Mouse (Mus musculus): Measurements from ENCODE around the gene Cdiptos.

The Cdiptos gene

DNA sequence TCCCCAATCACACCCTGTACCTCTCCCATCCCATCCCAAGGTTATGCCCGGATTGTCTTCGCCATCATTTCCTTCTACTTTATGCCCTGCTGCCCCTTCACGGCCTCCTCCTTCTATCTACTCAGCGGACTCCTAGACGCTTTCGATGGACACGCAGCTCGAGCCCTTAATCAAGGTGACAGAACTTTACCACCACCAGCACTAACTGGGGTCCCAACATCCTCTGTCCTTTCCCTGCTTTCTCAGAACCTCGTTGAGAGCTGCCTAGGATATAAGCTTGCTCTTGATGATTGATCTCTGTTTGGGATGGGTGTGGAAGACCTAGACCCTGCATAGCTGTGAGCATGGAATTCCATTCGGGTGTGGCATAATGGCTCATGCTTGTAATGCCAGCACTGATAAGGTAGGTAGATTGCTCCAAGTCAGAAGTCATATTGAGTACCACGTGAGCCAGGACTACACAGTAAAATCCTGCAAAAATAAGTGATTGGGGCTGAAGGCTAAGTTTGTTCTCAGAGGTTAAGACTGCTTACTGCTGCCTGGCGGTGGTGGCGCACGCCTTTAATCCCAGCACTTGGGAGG, 1.1 kb upstream of the Cdiptos start:
- DNase-seq (ENCODE audit: low read depth, low spot score): no peak

DNA sequence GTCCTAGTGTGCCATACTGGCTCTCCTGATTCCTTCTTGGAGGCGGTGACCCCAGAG, 177 bp downstream of the Cdiptos start, which contains the start of gene Cdipt:
Gene Cdipt (plus strand): TSS at position 22 of the 57 bp plus-strand sequence.
- no peak for DNase-seq (ENCODE audit: low read depth, low spot score)

DNA sequence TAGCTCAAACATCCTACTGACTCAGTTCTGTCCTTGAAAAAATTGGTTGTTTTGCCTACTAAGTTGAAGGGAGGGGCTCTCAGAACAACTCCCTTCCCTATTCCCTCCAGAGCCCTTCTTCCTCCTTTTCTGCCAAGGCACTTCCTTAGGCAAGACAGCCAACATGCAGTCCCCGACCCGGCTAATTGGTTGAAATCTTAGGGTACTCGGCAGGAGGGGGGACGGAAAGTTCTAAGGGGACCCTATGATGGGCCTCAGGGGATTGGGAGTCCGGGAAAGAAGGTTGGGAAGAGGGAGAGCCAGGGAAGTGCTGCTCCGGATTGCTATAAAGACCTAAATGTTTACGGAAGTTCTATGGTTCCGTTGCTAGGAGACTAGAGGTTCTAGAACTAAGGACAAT, 405 bp downstream of the Cdiptos start:
- no peak for DNase-seq (ENCODE audit: low read depth, low spot score)

DNA sequence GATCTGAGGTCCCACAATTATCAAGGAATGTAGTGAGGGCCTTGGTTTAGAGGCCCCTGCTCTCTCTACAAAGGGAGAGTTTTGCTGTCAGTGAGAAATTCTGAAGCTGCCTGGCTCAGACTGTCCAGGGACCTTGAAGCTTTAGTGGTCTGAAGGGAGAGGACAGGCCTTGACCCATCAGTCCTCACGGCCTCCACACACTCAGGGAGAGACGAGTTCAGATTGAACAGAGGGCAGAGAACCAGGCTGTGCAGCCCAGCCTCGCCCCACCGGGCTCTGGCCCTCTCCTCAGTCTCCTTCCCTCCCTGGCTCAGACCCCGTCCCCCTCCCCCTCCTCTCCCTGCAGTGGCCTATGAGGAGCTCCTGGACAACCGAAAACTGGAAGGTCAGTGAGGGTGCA, 8.5 kb downstream of the Cdiptos start:
- no peak for DNase-seq (ENCODE audit: low read depth, low spot score)

DNA sequence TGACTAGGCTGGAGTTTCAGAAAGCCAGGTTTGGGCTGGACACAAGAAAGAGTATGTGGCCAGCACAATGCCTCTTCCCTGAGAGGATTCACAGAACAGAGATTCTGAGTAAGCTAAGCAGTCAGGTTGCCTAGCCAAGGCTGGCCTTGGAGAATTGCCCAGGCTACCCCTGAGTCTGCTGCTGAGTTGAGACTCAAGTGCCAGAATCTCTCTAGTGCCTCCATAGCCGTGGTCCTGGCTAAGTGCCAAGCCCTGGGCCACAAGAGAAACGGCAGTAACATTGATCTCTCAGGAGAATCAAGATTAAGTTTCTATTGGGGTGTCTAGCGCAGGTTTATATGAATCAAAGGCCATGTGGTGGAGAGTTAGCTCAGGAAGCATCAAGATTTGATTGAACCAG, 10.3 kb downstream of the Cdiptos start:
- DNase-seq (ENCODE audit: low read depth, low spot score): no peak

DNA sequence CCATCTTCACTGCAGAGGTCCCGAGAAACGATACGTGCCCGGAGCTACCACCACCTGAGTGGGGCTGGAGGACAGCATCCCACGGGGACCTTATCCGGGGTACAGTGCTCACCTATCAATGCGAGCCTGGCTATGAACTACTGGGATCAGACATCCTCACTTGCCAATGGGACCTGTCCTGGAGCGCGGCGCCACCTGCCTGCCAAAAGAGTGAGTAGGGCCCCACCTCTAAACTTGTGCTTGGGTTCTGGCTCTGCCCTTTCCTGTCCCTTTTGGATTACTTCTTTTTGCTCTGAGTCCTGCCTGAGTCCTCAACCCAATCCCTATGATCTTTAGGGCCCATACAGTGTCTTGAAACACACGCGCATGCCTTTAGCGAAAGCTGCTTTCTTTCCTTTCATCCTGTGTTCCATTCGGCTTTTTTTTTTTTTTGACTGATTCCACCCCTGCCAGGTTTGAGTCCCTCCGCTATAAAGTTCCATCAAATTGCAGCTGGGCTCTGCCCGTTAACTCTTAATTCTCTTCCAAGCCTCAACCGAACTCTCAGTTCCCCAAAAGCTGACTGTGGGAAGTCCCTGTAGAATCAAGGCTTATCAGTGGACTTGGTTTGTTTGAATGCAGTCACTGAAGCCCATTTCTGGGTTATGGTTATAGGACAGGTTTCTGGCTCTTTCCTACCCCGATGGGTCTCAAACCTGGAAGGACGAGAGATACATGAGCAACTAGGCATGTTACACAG, 12.2 kb downstream of the Cdiptos start:
- DNase-seq (ENCODE audit: low read depth, low spot score): no peak

DNA sequence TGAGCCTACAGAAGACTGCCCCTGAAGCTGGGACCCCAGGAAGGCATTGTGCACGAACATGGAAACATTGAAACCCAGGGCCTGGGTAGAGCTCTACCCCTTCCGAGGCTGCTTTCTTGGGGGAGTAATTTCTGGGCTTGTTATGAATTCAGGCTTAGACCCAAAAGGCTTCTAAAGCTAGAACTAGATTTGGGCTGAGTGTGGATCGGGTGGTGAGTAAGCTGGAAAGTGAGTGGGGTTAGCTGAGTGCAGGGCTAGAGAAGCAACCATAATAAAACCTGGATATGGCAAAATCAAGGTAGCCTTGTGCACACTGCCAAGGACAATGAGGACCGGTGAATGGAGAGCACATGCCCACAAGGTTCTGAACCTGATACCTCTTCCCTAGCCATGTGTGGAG, 13.9 kb downstream of the Cdiptos start:
- no peak for DNase-seq (ENCODE audit: low read depth, low spot score)

DNA sequence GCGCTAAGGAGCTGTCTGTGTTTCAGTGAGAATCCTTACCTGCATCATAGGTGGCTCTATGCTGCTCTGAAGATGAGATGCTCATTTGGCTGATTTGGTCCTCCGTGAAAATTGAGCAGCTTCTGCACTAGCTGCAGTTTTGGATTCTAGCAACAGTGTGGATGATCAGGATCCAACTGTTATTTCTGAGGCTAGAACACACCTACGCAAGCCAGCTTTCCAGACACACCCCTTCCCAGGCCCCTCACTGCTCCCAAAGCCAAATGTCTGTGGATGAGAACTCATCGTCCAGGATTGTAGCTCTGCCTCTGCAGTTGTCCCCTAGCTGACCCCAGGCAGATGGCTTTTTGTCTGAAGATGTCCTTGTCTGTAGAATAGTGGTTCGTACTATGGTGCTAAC, 14.8 kb downstream of the Cdiptos start:
- no peak for DNase-seq (ENCODE audit: low read depth, low spot score)

DNA sequence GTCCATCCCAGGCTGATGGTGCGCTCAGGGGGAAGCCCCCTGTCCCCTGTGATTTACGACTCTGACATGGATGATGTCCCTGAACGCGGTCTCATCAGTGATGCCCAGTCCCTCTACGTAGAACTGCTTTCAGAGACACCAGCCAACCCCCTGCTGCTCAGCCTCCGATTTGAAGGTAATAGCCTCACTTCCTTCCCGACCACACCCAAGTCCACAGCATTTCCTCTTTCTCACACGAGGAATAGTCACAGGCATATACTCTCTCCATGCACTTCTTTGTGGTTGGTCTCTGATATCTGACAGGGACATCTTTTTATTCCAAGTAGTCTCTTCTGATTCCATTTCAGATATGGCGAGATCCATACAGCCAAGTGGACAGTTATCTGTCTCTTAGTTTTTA, 16.1 kb downstream of the Cdiptos start:
- no peak for DNase-seq (ENCODE audit: low read depth, low spot score)

DNA sequence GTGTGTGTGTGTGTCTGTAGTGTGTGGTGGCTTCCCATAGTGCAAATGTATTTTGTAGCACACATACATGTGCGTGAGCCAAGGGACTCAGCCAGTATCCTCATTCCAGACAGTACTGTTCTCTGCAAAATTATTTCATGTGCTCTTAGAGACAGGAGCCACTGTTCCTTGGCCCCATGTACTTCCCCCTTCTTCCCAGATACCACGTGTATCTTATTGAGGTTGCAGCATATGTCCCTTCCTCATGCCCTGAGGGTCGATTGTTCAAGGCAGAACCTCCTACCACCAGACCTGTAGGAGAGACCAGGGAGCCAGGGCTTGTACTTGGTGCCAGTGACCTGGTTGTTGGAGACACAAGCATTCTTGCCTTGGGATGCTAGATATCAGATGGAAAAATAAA, 20.8 kb downstream of the Cdiptos start:
- DNase-seq (ENCODE audit: low read depth, low spot score): no peak

DNA sequence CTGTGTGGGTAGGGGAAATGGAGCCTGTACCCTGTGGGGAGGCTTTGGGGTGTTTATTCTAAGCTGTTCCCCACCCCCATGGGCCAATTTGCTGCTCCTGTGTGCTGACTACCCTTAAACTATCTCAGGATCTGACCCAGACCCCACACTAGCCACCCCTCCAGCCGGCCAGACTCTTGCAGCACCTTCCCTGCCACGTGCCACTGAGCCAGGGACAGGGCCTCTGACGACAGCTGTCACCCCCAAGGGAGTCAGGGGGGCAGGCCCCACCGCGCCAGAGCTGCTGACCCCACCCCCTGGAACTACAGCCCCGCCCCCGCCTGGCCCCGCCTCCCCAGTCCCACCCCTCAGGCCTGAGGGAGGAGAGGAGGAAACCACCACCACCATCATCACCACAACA, 23.3 kb downstream of the Cdiptos start:
- DNase-seq (ENCODE audit: low read depth, low spot score): no peak

DNA sequence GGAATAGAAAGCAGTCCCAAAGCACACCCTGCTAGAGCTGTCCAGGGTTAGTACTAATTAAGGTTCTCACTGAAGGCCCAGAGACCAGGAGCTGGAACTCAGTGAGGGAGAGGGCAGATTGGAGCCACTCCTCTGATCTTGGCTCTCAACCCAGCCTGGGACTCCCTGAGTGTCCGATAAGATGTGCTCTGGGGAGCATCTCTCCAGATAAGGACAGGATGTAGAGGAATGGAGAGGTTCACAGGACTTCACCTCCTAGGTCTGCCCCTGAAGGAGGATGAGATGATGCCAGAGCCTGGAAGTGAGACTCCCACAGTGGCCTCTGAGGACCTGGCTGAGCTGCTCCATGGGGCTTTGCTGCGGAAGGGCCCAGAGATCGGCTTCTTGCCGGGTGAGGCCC, 24.2 kb downstream of the Cdiptos start:
- no peak for DNase-seq (ENCODE audit: low read depth, low spot score)

DNA sequence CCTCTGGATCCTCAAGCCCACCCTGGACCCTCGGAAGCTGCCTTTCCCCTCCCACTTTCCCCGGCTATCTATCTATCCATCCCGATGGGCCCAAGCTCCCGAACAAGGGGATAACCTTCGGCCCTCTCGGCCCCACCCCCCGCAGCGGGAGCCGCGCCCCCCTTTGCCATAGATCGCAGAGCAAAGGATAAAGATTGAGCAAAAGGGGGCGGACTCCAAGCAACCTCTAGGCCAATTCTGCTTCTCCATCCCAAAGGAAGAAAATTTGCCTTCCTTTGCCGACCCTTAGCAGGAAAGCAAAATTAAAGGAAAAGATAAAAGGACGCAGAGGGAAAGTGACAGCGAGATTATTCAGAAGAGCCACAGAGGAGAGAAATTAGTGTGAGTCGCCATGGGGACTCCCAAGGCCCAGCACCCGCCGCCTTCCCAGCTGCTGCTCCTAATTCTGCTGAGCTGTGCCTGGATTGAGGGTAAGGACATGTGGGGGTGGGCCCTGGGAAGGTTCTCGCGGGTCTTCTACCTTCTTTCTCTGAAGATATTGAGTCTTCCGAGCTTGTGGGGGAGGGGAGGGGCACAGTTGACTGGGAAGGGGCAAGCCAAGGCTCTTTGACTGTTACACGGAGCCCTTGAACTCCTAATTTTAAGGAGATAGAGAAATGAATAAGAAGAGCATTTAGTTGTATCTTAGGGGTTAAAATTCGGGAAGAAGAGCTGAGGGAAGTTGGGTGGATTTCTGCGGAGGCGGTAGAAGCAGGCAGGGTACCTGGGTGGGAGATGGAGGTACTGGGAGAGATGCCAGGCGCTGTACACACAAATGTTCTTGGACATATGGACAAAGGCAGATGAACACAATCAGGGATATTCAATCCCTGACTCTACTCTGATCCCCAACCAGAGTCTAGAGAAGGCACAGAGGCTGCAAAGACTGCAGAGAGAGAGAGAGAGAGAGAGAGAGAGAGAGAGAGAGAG, 25.0 kb downstream of the Cdiptos start:
- no peak for DNase-seq (ENCODE audit: low read depth, low spot score)

DNA sequence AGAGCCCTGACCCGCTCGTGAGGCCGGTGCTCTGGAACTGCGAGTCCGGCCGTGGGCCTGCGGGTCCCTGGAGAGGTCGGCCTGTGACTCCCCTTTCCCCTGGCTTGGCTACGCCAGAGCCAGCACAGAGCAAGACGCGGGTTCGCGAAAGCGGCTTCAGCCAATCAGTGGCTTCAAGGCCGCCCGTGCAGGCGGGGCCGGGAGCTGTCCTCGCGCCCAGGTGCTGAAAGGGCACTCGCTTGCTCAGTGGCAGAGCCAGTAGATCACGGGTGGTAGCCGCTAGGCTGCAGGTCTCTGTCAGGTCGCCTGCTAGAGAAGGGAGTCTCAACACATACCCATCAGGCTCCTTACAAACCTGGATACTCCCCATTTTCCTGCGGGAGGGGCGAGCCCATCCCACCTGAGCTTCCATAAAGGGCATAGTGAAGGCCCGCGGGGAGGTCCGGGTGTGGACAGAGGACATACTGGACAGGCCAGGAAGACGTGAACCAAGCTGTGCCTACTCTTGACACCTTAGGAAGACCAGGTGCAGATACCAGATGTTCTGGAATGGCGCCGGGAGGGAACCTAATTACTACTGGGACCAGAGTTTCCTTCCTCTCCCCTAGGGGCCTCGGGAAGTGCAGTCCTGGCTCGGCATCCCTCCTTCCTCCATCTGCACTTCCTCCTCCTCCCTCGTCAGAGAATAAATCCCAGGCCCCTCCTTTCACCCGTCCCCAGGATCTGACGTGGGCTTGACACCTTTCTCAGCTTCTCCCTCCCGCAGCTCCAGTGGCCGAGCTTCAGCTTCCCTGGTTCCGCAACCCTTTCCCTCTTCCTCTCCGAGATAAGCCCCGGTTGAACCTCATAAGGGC, 25.9 kb downstream of the Cdiptos start, which contains the start of gene Sez6l2:
Gene Sez6l2 (plus strand): TSS at position 771 of the 854 bp plus-strand sequence.
- DNase-seq (ENCODE audit: low read depth, low spot score): peak; percentile 93

DNA sequence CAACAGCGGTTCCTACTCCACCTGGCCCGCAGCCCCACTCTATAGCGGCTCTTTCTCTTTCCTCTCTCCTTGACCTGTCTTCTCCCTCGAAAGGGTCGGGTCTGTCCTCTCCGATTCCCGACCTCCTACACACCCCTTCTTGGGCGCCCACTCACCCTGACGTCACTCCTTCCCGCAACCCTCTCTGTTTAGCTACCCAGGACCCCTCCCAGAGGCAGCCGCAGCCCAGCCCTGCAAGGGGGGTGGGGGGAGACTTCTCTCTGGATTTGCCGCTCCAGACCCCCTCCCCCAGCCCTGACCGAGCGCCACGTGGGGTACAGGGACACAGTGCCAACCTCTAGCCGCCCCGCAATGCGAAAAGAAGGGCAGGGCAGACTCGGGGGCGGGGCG, 26.5 kb downstream of the Cdiptos start, which contains the start of gene Asphd1:
Gene Asphd1 (minus strand): TSS at position 180 of the 390 bp plus-strand sequence.
- DNase-seq (ENCODE audit: low read depth, low spot score): peak; percentile 10

DNA sequence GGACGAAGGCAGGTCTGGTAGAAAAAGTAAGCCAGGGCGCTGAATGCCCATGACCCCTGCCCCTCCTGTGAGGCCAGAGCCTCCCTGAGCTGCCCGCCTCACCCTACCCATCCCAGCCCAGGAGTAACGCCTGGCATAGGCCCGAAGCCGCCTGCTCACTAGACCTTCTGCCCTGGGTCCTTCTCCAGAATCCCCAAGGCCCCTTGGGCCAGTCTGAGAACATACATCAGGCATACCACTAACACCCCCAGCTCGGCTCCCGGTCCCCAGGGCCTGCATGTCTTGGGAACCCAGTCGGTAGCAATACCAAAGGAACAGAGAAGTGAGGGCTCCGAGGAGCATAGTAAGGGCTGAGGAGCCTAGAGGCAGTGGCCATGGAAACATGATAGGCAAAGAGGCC, 27.3 kb downstream of the Cdiptos start:
- DNase-seq (ENCODE audit: low read depth, low spot score): no peak

DNA sequence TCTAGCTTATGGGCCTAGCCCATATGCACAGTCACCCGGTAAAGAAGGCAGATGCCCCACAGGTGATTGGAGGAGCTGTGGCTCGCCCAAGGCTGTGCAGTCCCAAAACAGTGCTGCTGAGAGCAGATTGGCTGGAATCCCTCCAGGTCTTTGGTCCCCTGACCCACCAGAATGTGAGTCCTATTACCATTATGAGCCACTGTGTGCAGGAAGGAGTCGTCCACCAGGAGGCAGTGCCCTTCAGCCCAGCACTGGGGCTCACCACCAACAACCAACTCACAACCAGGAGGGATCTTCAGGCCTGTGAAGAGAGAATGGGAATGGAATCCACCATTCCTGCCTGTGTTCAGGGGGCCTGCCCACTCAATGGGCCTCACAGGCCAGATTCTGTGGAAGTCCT, 29.4 kb downstream of the Cdiptos start:
- peak; percentile 30 for DNase-seq (ENCODE audit: low read depth, low spot score)

DNA sequence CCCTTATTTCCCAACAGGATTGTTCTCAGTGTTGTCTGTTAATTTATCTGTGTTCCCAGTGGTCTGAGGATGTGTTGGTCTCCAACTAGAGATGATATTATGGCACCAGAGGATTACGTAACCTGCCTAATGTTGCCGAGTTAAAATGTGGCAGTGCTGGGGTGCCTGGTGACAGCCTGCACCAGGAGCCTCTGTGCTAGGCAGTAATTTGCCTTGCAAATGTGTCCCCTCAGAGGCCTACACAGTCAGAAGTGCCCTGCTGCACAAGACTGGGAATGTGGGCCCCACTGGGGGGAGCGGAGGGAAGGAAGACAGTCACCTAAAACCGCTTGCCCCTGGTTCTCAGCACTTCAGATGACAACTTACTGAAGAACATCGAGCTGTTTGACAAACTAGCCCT, 34.1 kb downstream of the Cdiptos start:
- no peak for DNase-seq (ENCODE audit: low read depth, low spot score)

DNA sequence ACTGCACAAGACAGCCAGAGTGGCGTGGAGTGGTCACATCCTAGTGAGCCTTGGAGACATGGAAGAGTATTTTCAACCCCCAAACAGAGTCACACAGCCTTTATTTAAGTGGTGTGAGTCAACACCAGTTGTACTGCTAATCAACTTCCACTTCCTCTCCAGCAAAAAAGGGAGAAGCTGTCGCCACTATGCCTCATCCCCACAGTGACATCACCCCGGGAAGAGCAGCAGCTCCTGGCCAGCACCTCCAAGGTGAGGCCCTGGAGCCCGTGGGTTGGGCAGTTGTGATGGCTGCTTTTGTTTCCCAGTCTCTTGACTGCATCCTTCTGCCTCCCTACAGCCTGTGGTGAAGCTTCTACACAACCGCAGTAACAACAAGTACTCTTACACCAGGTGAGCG, 34.7 kb downstream of the Cdiptos start:
- DNase-seq (ENCODE audit: low read depth, low spot score): no peak

DNA sequence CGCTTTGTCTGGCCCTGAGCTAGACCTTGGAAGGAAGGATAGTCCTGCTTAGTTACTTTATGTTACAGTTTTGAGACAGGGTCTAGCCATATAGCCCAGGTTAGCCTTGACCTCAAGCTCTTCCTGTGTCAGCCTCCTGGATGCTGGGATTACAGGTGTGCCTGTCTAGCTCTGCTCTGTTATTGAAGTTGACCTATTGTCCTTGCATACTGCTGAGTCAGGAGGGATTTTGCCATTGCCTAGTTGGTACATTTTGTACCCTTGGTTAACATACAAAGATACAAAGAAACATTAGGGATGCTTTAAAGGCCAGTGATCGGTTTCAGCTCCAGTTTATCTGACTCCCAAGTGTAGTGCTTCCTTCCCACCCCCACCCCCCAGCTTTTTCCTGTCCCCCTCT, 43.2 kb downstream of the Cdiptos start:
- DNase-seq (ENCODE audit: low read depth, low spot score): no peak

DNA sequence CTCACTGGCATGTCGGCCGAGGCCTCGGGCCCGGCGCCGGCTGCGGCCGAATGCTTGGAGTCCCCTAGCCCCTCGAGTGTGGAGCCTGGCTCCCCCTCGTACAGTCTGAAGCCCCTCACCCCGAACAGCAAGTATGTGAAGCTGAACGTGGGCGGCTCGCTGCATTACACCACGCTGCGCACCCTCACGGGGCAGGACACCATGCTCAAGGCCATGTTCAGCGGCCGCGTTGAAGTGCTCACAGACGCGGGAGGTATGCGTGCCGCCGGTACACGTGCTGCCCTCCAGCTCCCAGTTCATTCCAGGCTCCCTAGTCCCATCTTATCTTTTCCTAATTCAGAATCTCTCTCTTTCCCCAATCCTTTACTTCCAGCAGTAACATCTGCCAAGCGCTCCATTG, 46.9 kb downstream of the Cdiptos start:
- DNase-seq (ENCODE audit: low read depth, low spot score): no peak
